9 mouse cellular contexts compared by ENCODE assay signal in genomic region chr15:81239261-81239660, GRCm38 (mm10). TPM values are rescaled to one million over a fixed set of nuclear protein-coding genes. Genes with fewer than 3 reads are reported as not detected.
DNase-seq lines count a peak whose midpoint lies in the region; ATAC-seq and TF ChIP-seq lines count a peak whose summit lies in the region.
"Had no signal": no experiment of that assay in that cellular context is flagged by ENCODE, and none has a peak within 500 bp of the region (broad histone marks: within the 10 kb centered on the region; RNA-seq: fewer than 3 reads in every experiment).

No protein-coding gene starts in this region.

- no peak overlapping the region for H3K4me3 ChIP-seq in kidney, embryonic 15.5 days (replicated peaks)
- no peak overlapping the region for H3K4me3 ChIP-seq in C2C12 (ENCODE audit: insufficient read depth, poor library complexity, severe bottlenecking)
- H3K4me3 ChIP-seq in lung, postnatal 0 days (ENCODE audit: low read depth, low read length), result no peak overlapping the region
- H3K4me3 ChIP-seq: neural tube, embryonic 13.5 days had no signal

- TF ChIP-seq CTCF in C2C12 (IDR thresholded peaks at IDR 0.05; ENCODE audit: control insufficient read depth, insufficient read depth, insufficient read length), result peak; percentile 59
- peak; percentile 75 for TF ChIP-seq CTCF in lung, postnatal 0 days (IDR thresholded peaks at IDR 0.05)

- H3K27ac ChIP-seq in kidney, embryonic 15.5 days, result no peak overlapping the region
- peak overlapping the region; percentile 40 for H3K27ac ChIP-seq in lung, postnatal 0 days (ENCODE audit: low read length)
- H3K27ac ChIP-seq: neural tube, embryonic 13.5 days had no signal

- DNase-seq in kidney, adult 11 months, result peak; percentile 33
- peak; percentile 12 for DNase-seq in T-cell, adult 2 months (ENCODE audit: low spot score)
- peak; percentile 58 for DNase-seq in gastrocnemius, postnatal 10 days
- DNase-seq in lung, postnatal 0 days (ENCODE audit: low spot score), result peak; percentile 72
- DNase-seq in cerebellum, adult 11 months, result no peak

- no peak overlapping the region for H3K4me2 ChIP-seq in kidney, embryonic 15.5 days
- no peak overlapping the region for H3K4me2 ChIP-seq in lung, postnatal 0 days (replicated peaks; ENCODE audit: low read depth, low read length)
- H3K4me2 ChIP-seq: neural tube, embryonic 13.5 days had no signal

- H3K79me3 ChIP-seq in C2C12 (ENCODE audit: low read depth), result no peaks in the 10 kb centered on the region

- H3K36me3 ChIP-seq in kidney, embryonic 15.5 days, result no peaks in the 10 kb centered on the region
- no peaks in the 10 kb centered on the region for H3K36me3 ChIP-seq in C2C12 (ENCODE audit: control insufficient read depth, insufficient read depth)
- no peaks in the 10 kb centered on the region for H3K36me3 ChIP-seq in lung, postnatal 0 days (ENCODE audit: insufficient read depth, low read length)
- H3K36me3 ChIP-seq: neural tube, embryonic 13.5 days had no signal

- H3K27me3 ChIP-seq in kidney, embryonic 15.5 days, result peaks cover 24% of the 10 kb centered on the region
- H3K27me3 ChIP-seq in C2C12 (ENCODE audit: control insufficient read depth, insufficient read depth, insufficient read length), result no peaks in the 10 kb centered on the region
- 0 out of 2 replicates have a peak, but pooled peaks cover 6% of the 10 kb centered on the region for H3K27me3 ChIP-seq in lung, postnatal 0 days (replicated peaks; ENCODE audit: insufficient read depth, low read length)

- H3K9ac ChIP-seq in kidney, embryonic 15.5 days, result no peak overlapping the region
- H3K9ac ChIP-seq in lung, postnatal 0 days (replicated peaks; ENCODE audit: low read depth), result no peak overlapping the region
- H3K9ac ChIP-seq: neural tube, embryonic 13.5 days had no signal

- H3ac ChIP-seq in C2C12 (ENCODE audit: control insufficient read depth, insufficient read length, low read depth), result no peak overlapping the region

- no peak for TF ChIP-seq EP300 in lung, postnatal 0 days (IDR thresholded peaks at IDR 0.05)

- H3K79me2 ChIP-seq in C2C12 (ENCODE audit: control insufficient read depth, insufficient read depth), result no peaks in the 10 kb centered on the region

- H3K9me3 ChIP-seq in kidney, embryonic 15.5 days (replicated peaks), result no peaks in the 10 kb centered on the region
- no peaks in the 10 kb centered on the region for H3K9me3 ChIP-seq in lung, postnatal 0 days (ENCODE audit: low read length)

- 32% methylated on average over 7 of the region's 7 CpGs for WGBS in kidney, embryonic 15.5 days
- WGBS in lung, postnatal 0 days, result 23% methylated on average over 7 of the region's 7 CpGs

- no peak for ATAC-seq in kidney, embryonic 15.5 days (replicated peaks; ENCODE audit: low FRiP score)
- ATAC-seq in lung, postnatal 0 days, result peak; percentile 43
- ATAC-seq in megakaryocyte-erythroid progenitor cell, adult 5-6 weeks (replicated peaks; ENCODE audit: low FRiP score, low TSS enrichment, poor library complexity, severe bottlenecking), result no peak

- H3K4me1 ChIP-seq in kidney, embryonic 15.5 days, result peaks cover 23% of the 10 kb centered on the region
- H3K4me1 ChIP-seq in lung, postnatal 0 days (ENCODE audit: insufficient read depth, low read depth, low read length), result 0 out of 2 replicates have a peak, but pooled peaks cover 3% of the 10 kb centered on the region

TF ChIP-seq in C2C12, 6 proteins besides CTCF, POLR2A, EP300 and RAD21:
- TF ChIP-seq MAX (IDR thresholded peaks at IDR 0.05) (no peak), FOSL1 (IDR thresholded peaks at IDR 0.05; ENCODE audit: insufficient read depth, low read length, poor library complexity, severe bottlenecking) (no peak), USF1 (IDR thresholded peaks at IDR 0.05; ENCODE audit: low read depth) (no peak), MYOG (IDR thresholded peaks at IDR 0.05; ENCODE audit: control insufficient read depth, extremely low read depth, insufficient read length) (no peak), CEBPB (IDR thresholded peaks at IDR 0.05; ENCODE audit: low read depth) (no peak), MYOD1 (IDR thresholded peaks at IDR 0.05; ENCODE audit: control insufficient read depth, insufficient read length, low read depth) (no peak)

RNA-seq across cellular contexts. Expression of gene Mchr1, which starts 4.0 kb away (rescaled TPM):
- polyA plus RNA-seq in kidney, embryonic 15.5 days (2015; fragmentation: Nextera tagmentation; extraction: Ambion mirVana), result 1.1 and 1.2 TPM in 2 replicates
- polyA plus RNA-seq in C2C12 (2012; fragmentation: generic; extraction: Trizol), result 0.81 TPM
- total RNA-seq in gastrocnemius, postnatal 10 days (2021), result 1 to 10 TPM; 1.9 TPM
- 1.6 and 3.3 TPM in 2 replicates for polyA plus RNA-seq in lung, postnatal 0 days (2015; fragmentation: Nextera tagmentation; extraction: Ambion mirVana)
- not detected in 2 replicates for total RNA-seq in megakaryocyte-erythroid progenitor cell, adult 5-6 weeks (2014; fragmentation: Nextera tagmentation)
- total RNA-seq in megakaryocyte-erythroid progenitor cell, adult 5-6 weeks (2017), result not detected in 2 replicates

RNA-seq across cellular contexts. Expression of gene Mrtfa, which starts 48.7 kb away (rescaled TPM):
- 23.4 and 27.0 TPM in 2 replicates for polyA plus RNA-seq in kidney, embryonic 15.5 days (2015; fragmentation: Nextera tagmentation; extraction: Ambion mirVana)
- 42.2 TPM for polyA plus RNA-seq in C2C12 (2012; fragmentation: generic; extraction: Trizol)
- total RNA-seq in gastrocnemius, postnatal 10 days (2021), result 10 to 100 TPM; 39.2 to 50.1 TPM
- polyA plus RNA-seq in lung, postnatal 0 days (2015; fragmentation: Nextera tagmentation; extraction: Ambion mirVana), result 13.5 and 13.9 TPM in 2 replicates
- 21.2 and 23.5 TPM in 2 replicates for total RNA-seq in megakaryocyte-erythroid progenitor cell, adult 5-6 weeks (2014; fragmentation: Nextera tagmentation)
- 2.5 and 3.7 TPM in 2 replicates for total RNA-seq in megakaryocyte-erythroid progenitor cell, adult 5-6 weeks (2017)
